ENCODE assay signal across 10 mouse cellular contexts in genomic region chr2:158669199-158670195, GRCm38 (mm10). TPM values are rescaled to one million over a fixed set of nuclear protein-coding genes. Genes with fewer than 3 reads are reported as not detected.
A peak's percentile ranks its signal among the peaks of the same experiment; 100 is the strongest.
DNase-seq lines count a peak whose midpoint lies in the region; ATAC-seq and TF ChIP-seq lines count a peak whose summit lies in the region.
"Had no signal": no experiment of that assay in that cellular context is flagged by ENCODE, and none has a peak within 500 bp of the region (broad histone marks: within the 10 kb centered on the region; RNA-seq: fewer than 3 reads in every experiment).

No protein-coding gene starts in this region.

- no peak overlapping the region for H3K27ac ChIP-seq in heart, embryonic 12.5 days (ENCODE audit: poor library complexity, severe bottlenecking)
- H3K27ac ChIP-seq in midbrain, embryonic 15.5 days = no peak overlapping the region
- no peak overlapping the region for H3K27ac ChIP-seq in stomach, postnatal 0 days (replicated peaks)

- H3K4me3 ChIP-seq in heart, embryonic 12.5 days = no peak overlapping the region
- H3K4me3 ChIP-seq in midbrain, embryonic 15.5 days = peak overlapping the region; percentile 52; the same call in 1 of the 2 replicates
- no peak overlapping the region for H3K4me3 ChIP-seq in stomach, postnatal 0 days (ENCODE audit: low read depth, low read length)

- 0 out of 2 replicates have a peak, but pooled peaks cover 5% of the 10 kb centered on the region for H3K9me3 ChIP-seq in heart, embryonic 12.5 days (replicated peaks)
- no peaks in the 10 kb centered on the region for H3K9me3 ChIP-seq in midbrain, embryonic 15.5 days
- no peaks in the 10 kb centered on the region for H3K9me3 ChIP-seq in stomach, postnatal 0 days (ENCODE audit: control insufficient read depth, low read length)
- H3K9me3 ChIP-seq: G1E had no signal

- H3K4me1 ChIP-seq in heart, embryonic 12.5 days (replicated peaks) = peaks cover 66% of the 10 kb centered on the region
- peaks cover 59% of the 10 kb centered on the region for H3K4me1 ChIP-seq in midbrain, embryonic 15.5 days
- H3K4me1 ChIP-seq in stomach, postnatal 0 days (replicated peaks; ENCODE audit: control insufficient read depth, insufficient read depth) = peaks cover 3% of the 10 kb centered on the region; the same call in 1 of the 2 replicates

- peaks cover 51% of the 10 kb centered on the region for H3K27me3 ChIP-seq in heart, embryonic 12.5 days (replicated peaks)
- 0 out of 2 replicates have a peak, but pooled peaks cover 5% of the 10 kb centered on the region for H3K27me3 ChIP-seq in midbrain, embryonic 15.5 days (replicated peaks)
- H3K27me3 ChIP-seq in stomach, postnatal 0 days (ENCODE audit: control insufficient read depth, insufficient read depth, low read length) = peaks cover 14% of the 10 kb centered on the region; the same call in 1 of the 2 replicates

- ATAC-seq in heart, embryonic 12.5 days (ENCODE audit: insufficient number of reproducible peaks, low FRiP score) = no peak
- ATAC-seq in inflammation-experienced regulatory T-cells, adult 6 months = peak; percentile 39
- ATAC-seq in midbrain, embryonic 15.5 days (replicated peaks) = no peak
- ATAC-seq in stomach, postnatal 0 days (ENCODE audit: low FRiP score, low TSS enrichment) = no peak

- WGBS in heart, embryonic 12.5 days = 50% methylated on average over 13 of the region's 13 CpGs
- WGBS in midbrain, embryonic 15.5 days = 72% methylated on average over 13 of the region's 13 CpGs
- 54% methylated on average over 13 of the region's 13 CpGs for WGBS in stomach, postnatal 0 days

- H3K9ac ChIP-seq in heart, embryonic 12.5 days = no peak overlapping the region
- H3K9ac ChIP-seq in midbrain, embryonic 15.5 days = no peak overlapping the region
- H3K9ac ChIP-seq in stomach, postnatal 0 days (ENCODE audit: low read length) = no peak overlapping the region

- TF ChIP-seq CTCF in stomach, postnatal 0 days (IDR thresholded peaks at IDR 0.05; ENCODE audit: low read depth) = no peak

- intact Hi-C loops in heart, postnatal 36 days (cut with DNase I) = loop anchor here (2.0 to 5.0 kb wide), 2 partner anchors 33 to 75 kb away; no protein-coding TSS in a partner anchor
- intact Hi-C loops in gastrocnemius, postnatal 14 days (cut with DNase I; ENCODE audit: low total_unique reads) = no loop called here
- intact Hi-C loops in left cerebral cortex, postnatal 36 days (cut with DNase I) = loop anchor here (2.0 to 5.0 kb wide), 4 partner anchors 19 to 178 kb away; no protein-coding TSS in a partner anchor

- DNase-seq in heart, postnatal 36 days = no peak
- peak; percentile 72 for DNase-seq in CD4-positive, CD25-positive, alpha-beta regulatory T cell, adult 2 months (ENCODE audit: low read depth, low spot score)
- DNase-seq in gastrocnemius, postnatal 14 days = no peak
- DNase-seq in left cerebral cortex, postnatal 36 days (ENCODE audit: low spot score in 2 of 2) = no peak
- no peak for DNase-seq in stomach, postnatal 0 days (ENCODE audit: low spot score)
- DNase-seq: cerebellum, adult 9-11 months had no signal

- peak overlapping the region; percentile 93; the same call in 1 of the 2 replicates for H3K4me2 ChIP-seq in heart, embryonic 12.5 days
- H3K4me2 ChIP-seq in midbrain, embryonic 15.5 days = peak overlapping the region; percentile 76
- no peak overlapping the region for H3K4me2 ChIP-seq in stomach, postnatal 0 days (replicated peaks; ENCODE audit: low read depth)

- no peaks in the 10 kb centered on the region for H3K36me3 ChIP-seq in heart, embryonic 12.5 days
- H3K36me3 ChIP-seq in midbrain, embryonic 15.5 days (replicated peaks) = no peaks in the 10 kb centered on the region
- H3K36me3 ChIP-seq in stomach, postnatal 0 days (ENCODE audit: control insufficient read depth, insufficient read depth, low read length) = no peaks in the 10 kb centered on the region
- H3K36me3 ChIP-seq: G1E had no signal

- no peak for TF ChIP-seq EP300 in stomach, postnatal 0 days (optimal IDR thresholded peaks at IDR 0.05)

RNA-seq across cellular contexts. Expression of gene Ppp1r16b, which starts 4.3 kb away (rescaled TPM):
- polyA plus RNA-seq in heart, embryonic 12.5 days (2016; fragmentation: Nextera tagmentation; extraction: Ambion mirVana) = 4.0 and 4.6 TPM in 2 replicates
- 10 to 100 TPM; 11.3 to 13.4 TPM for total RNA-seq in heart, postnatal 36 days (2021)
- polyA plus RNA-seq in inflammation-experienced regulatory T-cells, adult 6 months (2017; shearing (Covaris generic)) = 100 to 1,000 TPM; 106 to 120 (median 115) TPM
- polyA plus RNA-seq in midbrain, embryonic 15.5 days (2015; fragmentation: Nextera tagmentation; extraction: Ambion mirVana) = 21.0 and 23.4 TPM in 2 replicates
- total RNA-seq in gastrocnemius, postnatal 14 days (2021) = 1 to 10 TPM; 7.5 to 8.8 TPM
- 100 to 1,000 TPM; 125 to 129 TPM for total RNA-seq in left cerebral cortex, postnatal 36 days (2021)
- 2.0 and 2.1 TPM in 2 replicates for polyA plus RNA-seq in stomach, postnatal 0 days (2015; fragmentation: Nextera tagmentation; extraction: Ambion mirVana)
- polyA plus RNA-seq: G1E had no signal

RNA-seq across cellular contexts. Expression of gene Actr5, which starts 44.8 kb away (rescaled TPM):
- polyA plus RNA-seq in heart, embryonic 12.5 days (2016; fragmentation: Nextera tagmentation; extraction: Ambion mirVana) = 10.1 and 11.1 TPM in 2 replicates
- total RNA-seq in heart, postnatal 36 days (2021) = 1 to 10 TPM; 6.1 to 7.3 TPM
- 1 to 10 TPM; 2.5 to 5.2 (median 2.8) TPM for polyA plus RNA-seq in inflammation-experienced regulatory T-cells, adult 6 months (2017; shearing (Covaris generic))
- polyA plus RNA-seq in midbrain, embryonic 15.5 days (2015; fragmentation: Nextera tagmentation; extraction: Ambion mirVana) = 11.7 and 12.8 TPM in 2 replicates
- total RNA-seq in gastrocnemius, postnatal 14 days (2021) = 1 to 10 TPM; 3.2 to 4.1 TPM
- total RNA-seq in left cerebral cortex, postnatal 36 days (2021) = 10 to 100 TPM; 12.1 to 13.1 TPM
- polyA plus RNA-seq in stomach, postnatal 0 days (2015; fragmentation: Nextera tagmentation; extraction: Ambion mirVana) = 5.1 and 5.2 TPM in 2 replicates

RNA-seq across cellular contexts. Expression of gene Slc32a1, which starts 58.9 kb away (rescaled TPM):
- 0.08 TPM in 1 of 2 replicates, not detected in the other for polyA plus RNA-seq in heart, embryonic 12.5 days (2016; fragmentation: Nextera tagmentation; extraction: Ambion mirVana)
- total RNA-seq in heart, postnatal 36 days (2021) = not detected
- polyA plus RNA-seq in inflammation-experienced regulatory T-cells, adult 6 months (2017; shearing (Covaris generic)) = not detected
- 9.8 and 10.5 TPM in 2 replicates for polyA plus RNA-seq in midbrain, embryonic 15.5 days (2015; fragmentation: Nextera tagmentation; extraction: Ambion mirVana)
- total RNA-seq in gastrocnemius, postnatal 14 days (2021) = not detected
- total RNA-seq in left cerebral cortex, postnatal 36 days (2021) = 10 to 100 TPM; 95.4 to 97.9 TPM
- not detected in 2 replicates for polyA plus RNA-seq in stomach, postnatal 0 days (2015; fragmentation: Nextera tagmentation; extraction: Ambion mirVana)
- total RNA-seq: G1E had no signal
- polyA plus RNA-seq: G1E had no signal

Comparison
In these comparisons a context has a peak if more than half of its experiments do, and no peak if none do; other contexts are left out.
1. RNA of gene Slc32a1, which starts 58.9 kb away (polyA plus RNA-seq): 9.8 to 10.5 TPM in midbrain, embryonic 15.5 days; 0.08 TPM in heart, embryonic 12.5 days, not detected in inflammation-experienced regulatory T-cells, adult 6 months and not detected in stomach, postnatal 0 days; every median in the first group is over 10 times any median in the second.